Mouse (Mus musculus) activated CD4-positive, CD25-positive, alpha-beta regulatory T cell, adult 4 months (primary cell): ENCODE measurements around the gene Mtcl1. TPM values are rescaled to one million over a fixed set of nuclear protein-coding genes. Genes with fewer than 3 reads are reported as not detected.

Experiments
- ATAC-seq: one replicate; pipeline ENCODE4 v1.8.0; 2017
- polyA plus RNA-seq, 2 experiments: library from polyadenylated mRNA; unstranded; fragments of 100-300 nt; shearing (Covaris generic); gene quantifications; one replicate each; pipeline ENCODE4 v1.2.1; 2017

The Mtcl1 gene
- polyA plus RNA-seq, 2 experiments from 2014 or later, result not detected

DNA sequence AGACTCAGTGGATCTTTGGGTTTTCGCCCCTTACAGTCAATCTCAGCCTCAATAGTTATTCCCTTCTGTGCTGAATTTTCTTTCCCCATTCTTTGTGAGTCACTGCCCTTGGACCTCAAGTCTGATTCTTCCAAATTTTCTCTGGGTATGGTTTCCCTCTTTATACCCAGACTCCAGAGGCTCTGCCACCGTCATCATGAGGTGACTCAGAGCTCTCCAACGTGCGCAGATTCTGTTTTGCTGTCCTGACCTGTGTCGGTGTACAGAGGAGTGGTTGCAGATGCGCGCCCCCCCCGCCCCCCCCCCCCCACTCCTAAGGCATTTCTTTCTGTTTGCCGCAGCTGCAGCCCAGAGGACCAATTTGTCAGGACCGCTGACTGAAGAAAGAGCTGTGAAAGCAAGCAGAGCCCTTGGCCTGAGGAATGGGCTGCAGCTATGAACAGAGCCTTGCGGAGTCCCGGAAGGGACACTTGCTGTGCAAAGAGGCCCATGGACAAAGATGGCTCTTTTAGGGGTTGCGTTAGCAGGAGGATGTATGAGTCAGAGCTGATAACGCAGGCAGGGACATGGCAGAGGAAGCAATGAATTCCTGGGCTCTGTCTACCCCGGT is 126.8 kb downstream of the Mtcl1 start:
- ATAC-seq, result no peak

DNA sequence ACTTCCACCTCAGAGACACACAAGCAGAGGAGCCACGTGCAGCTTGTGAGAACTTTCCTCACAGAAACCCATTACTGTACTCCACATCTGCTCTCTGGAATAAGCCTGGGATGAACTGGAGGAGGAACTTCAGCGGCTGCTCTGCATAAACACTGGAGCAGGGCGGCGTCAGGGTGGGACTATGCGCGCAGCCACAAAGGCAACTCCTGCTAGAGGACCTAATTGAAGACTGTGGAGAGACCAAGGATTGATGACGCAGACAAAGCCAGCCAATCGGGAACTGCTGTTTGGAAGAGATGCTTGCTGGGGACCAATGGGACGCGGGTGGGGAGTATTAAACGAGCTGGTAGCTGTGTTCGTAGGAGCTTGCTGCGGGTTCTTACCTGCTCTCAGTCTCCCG is 127.6 kb downstream of the Mtcl1 start:
- no peak for ATAC-seq

DNA sequence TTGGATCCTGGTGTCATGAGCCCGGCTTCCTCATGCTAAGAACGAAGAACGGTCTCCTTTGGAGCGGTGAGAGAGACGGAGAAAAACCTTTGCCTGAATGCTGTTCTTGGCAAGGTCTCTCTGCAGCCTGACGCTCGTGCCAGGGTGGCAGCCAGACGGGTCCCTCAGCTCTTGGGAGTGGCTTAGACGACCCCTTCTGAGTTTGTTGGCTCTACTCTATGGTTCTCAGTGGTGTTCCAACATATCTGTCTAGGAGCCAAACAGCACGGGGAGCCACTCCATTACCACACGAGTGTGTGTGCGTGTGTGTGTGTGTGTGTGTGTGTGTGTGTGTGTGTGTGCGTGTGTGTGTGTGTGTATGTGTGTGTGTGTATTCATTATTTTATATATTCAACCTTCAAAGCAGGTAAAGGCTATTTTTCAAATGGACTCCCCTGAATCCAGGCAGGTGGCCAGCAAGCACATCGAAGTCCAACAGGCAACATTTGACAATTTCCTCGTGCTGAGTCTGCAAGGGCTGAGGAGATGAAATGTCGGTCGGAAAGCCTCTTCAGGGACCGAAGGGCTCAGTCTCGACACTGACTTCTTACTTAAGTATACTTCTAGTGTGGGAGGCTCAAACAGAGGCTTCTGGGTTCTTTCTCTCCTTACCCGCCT is 128.7 kb downstream of the Mtcl1 start:
- no peak for ATAC-seq

DNA sequence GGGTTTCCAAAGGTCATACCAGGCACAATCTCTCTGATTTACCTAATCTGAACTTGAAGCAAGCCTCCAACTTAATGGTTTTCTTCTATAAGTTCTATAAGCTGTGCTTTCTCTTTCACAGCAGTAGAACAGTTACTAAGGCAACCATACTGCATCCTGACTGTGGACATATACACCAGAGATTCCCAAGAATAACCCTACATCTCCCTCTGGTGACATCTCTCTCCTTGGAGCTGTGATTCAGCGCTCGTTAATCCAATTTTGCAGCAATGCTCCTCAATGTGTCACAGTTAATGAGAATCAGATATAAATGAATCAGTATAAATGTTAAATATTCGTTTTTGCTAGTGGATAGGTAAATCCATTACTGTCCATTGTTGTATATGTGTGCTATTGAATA is 131.5 kb downstream of the Mtcl1 start:
- ATAC-seq, result no peak

DNA sequence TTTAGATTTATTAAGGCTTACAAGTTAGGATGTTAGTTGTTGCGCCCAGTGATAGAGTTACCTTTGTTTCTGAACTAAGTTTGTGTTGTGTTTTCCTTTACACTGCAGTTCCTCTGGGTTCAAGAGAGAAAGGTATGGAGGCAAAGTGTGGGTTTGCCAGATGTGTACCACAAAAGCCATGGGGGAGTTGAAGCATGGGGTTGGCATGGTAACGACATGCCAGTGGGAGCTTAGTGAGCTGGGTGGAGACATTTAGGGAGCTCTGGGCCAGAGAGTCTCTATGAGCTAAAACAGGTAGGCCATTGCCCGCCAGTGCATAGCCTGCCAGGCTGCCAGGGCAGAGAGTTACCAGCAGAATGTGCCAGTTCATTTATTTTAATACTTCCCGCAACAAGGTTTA is 132.0 kb downstream of the Mtcl1 start:
- ATAC-seq, result no peak

DNA sequence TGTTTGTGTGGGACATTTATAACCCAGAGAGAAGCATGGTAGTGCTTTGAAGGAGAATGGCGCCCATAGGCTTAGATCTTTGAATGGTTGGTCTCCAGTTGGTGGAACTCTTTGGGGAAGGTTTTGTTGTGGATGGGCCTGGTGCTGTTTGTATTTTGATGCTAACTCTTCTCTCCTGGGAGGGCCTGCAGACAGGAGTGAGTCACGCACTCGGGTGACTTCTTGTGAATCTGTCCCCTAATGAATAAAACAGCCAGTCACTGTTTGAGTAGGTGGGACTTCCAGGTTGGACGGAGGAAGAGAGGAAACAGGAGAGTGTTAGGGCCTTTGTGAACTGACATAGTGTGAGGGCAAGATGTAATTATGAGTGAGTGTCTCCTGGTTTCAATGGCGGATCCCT is 132.4 kb downstream of the Mtcl1 start:
- ATAC-seq, result no peak

DNA sequence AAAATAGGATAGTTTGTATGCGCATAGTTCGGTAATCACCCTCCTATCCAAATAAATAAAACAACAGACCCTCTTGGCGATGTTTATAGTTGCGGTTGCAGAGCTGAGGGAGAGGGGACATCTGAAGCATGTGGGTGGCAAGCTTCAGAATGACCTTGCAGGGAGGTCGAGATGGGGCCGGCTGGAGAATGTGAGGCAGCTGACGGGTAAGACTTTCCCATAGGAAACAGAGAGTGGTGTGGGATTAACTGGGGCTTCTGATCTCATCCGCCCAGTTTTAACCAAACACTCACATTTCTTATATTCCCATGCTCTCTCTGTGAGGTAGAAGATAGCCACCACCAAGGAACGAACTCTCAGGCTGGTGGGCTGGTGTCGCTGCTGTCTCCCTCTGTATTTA is 134.1 kb downstream of the Mtcl1 start:
- no peak for ATAC-seq

DNA sequence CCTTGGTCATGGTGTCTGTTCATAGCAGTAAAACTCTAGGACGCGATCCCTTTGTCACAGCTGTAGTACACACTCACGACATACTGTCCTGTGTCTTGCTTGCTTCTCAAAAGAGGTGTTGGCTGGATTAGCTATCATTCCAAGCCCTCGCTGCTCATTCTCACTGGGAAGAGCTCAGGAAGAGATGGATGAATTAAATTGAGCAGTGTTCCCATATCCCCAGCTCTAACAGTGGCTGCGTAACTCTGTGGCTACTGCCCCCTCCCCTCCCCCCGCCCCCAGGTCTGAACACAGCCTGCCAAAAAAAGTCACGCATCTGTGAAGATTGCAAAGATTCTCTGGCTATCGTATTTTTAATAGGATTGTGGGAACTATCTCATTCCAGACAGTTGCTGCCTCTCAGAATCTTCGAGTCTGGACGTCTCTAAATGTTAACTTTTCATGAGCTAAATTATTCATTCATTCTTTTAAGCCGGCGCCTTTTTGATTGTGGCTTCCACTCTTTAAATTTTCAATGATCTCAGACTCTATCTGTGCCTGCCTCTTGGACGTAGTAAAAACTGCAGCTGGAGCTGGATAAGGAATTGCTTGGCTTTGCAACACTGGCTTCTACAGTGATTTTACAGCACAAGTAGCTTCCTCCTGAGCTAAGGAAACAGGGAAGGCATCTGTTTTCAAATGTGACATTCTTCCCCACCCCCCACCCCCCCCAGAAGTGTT is 134.8 kb downstream of the Mtcl1 start:
- ATAC-seq, result no peak

DNA sequence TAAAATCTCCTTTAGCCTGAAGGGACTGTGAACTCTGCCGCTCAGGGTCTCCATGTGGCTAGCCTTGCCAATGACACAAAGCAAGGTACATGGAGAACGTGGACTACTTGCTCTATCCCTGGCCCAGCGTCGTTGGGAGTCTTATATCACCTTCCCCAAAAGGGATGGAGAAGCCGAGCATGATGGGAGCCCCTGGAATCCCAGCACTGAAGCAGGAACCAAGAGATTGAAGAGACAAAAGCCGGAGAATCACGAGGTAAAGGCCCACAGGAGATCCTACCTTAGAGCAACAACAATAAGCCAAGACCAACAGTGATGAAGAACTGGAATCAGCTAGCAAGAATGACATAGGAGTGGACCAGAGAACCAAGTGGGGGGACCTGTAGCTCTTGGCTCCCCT is 147.6 kb downstream of the Mtcl1 start:
- no peak for ATAC-seq

DNA sequence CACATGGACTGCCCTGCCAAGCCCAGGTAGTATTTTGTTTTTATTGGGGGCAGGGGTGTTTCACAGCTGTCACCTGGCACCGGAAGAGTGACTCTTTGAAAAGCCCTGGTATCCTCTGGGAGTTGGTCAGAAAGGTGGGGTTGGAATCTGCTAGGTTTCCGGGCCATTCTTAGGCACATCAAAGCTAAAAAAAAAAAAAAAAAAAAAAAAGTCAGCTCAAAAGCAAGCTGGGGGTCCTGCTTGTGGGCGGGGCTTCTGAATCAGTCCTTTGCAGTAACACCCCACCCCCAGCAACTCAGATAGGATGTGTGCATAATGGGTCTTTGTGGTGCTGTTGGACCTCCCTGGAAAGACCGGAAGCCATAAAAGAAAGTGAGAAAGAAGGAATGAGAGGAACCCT is 148.3 kb downstream of the Mtcl1 start:
- ATAC-seq, result no peak

DNA sequence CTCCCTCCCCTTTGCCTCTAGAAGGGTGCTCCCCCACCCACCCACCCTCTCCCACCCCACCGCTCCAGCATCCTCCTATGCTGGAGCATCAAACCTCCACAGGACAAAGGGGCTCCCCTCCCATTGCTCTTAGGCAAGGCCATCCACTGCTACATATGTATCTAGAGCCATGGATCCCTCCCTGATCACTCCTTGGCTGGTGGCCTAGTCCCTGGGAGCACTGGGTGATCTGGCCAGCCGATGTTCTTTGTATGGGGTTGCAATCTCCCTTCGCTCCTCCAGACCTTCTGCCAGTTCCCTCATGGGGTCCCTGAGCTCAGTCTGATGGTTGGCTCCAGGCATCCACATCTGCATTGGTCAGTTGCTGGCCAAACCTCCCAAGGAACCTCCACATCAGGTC is 151.8 kb downstream of the Mtcl1 start:
- ATAC-seq, result no peak

DNA sequence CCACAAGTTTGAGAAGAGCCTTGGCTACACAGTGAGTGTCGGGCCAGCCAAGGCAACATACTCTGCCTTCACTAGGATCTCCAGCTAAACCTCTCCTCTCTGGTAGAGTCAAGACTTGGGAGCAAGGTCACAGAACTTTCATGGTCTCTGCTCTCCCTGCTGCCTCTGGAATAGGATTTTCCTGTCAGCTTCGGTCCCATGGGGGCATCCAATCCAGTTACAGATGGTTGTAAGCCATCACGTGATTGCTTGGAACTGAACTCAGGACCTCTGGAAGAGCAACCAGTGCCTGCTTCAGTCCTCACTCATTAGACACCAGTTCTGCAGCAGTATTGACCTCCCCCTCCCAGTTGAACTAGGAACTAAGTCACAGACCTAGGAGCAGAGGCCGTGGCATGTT is 156.0 kb downstream of the Mtcl1 start:
- no peak for ATAC-seq

DNA sequence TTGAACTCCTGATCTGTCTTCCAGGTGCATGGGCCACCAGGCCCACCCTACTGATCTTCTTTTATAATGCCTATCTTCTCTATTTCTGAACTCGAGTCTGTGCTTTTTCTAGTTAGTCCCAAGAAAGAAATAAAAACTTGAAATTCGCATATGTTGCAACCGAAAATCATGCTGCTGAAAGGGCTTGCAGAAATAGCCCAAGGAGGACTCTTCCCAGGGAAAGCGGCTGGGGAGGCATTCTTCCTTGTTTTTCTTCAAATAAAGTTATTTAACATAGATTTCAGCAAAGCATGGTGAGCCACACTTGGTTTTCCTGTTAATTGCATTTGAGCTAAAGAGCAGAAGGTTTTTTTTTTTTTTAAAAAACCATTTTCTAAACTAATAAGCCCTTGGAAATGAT is 159.7 kb downstream of the Mtcl1 start:
- no peak for ATAC-seq

Other genes starting within 250 kb of the Mtcl1 start
- gene Rab12, start 70.0 kb upstream of the Mtcl1 start, polyA plus RNA-seq, result 10 to 100 TPM in 1 of 2 experiments, 1 to 10 TPM in 1; 7.2 to 14.1 TPM
- not detected for gene Themis3, start 144.9 kb upstream of the Mtcl1 start, polyA plus RNA-seq